Mouse (Mus musculus) heart, embryonic 13.5 days (tissue): ENCODE measurements around the gene Foxp1. TPM values are rescaled to one million over a fixed set of nuclear protein-coding genes. Genes with fewer than 3 reads are reported as not detected.
A peak's percentile ranks its signal among the peaks of the same experiment; 100 is the strongest.

ENCODE experiments used
- ATAC-seq: fragments of 200-750 bp; cut with Nextera tagmentation; 2 replicates; pipeline ENCODE4 v1.8.0; 2017; ENCODE audit warnings: moderate TSS enrichment; ENCODE audit not compliant: insufficient number of reproducible peaks, low FRiP score, low TSS enrichment; ENCODE audit errors: extremely low read depth
- H3K27ac ChIP-seq: fragments of 300-500 bp; sonication (generic); replicated peaks from 2 replicates; pipeline ENCODE4 v1.5.1; 2015; ENCODE audit warnings: moderate library complexity, mild to moderate bottlenecking, inconsistent platforms
- H3K27me3 ChIP-seq: fragments of 300-500 bp; sonication (generic); replicated peaks from 2 replicates; pipeline ENCODE4 v1.6.1; 2015; ENCODE audit warnings: mild to moderate bottlenecking, inconsistent platforms
- H3K36me3 ChIP-seq: fragments of 300-500 bp; sonication (generic); 2 replicates; pipeline ENCODE4 v1.6.1; 2015; ENCODE audit warnings: mild to moderate bottlenecking, inconsistent platforms
- H3K4me1 ChIP-seq: fragments of 300-500 bp; sonication (generic); 2 replicates; pipeline ENCODE4 v1.6.1; 2015; ENCODE audit warnings: inconsistent platforms
- H3K4me2 ChIP-seq: fragments of 300-500 bp; sonication (generic); 2 replicates; pipeline ENCODE4 v1.6.1; 2015; ENCODE audit warnings: inconsistent platforms, mild to moderate bottlenecking, moderate library complexity
- H3K4me3 ChIP-seq: fragments of 300-500 bp; sonication (generic); 2 replicates; pipeline ENCODE4 v1.5.1; 2015; ENCODE audit warnings: moderate library complexity, mild to moderate bottlenecking, inconsistent platforms
- H3K9ac ChIP-seq: fragments of 300-500 bp; sonication (generic); 2 replicates; pipeline ENCODE4 v1.6.1; 2015; ENCODE audit warnings: inconsistent platforms, mild to moderate bottlenecking, moderate library complexity
- H3K9me3 ChIP-seq: fragments of 300-500 bp; sonication (generic); 2 replicates; pipeline ENCODE4 v1.6.1; 2016; ENCODE audit warnings: inconsistent platforms
- WGBS: fragments of 180-500 bp; shearing (Covaris S2); methylation state at CpG from one replicate; pipeline ENCODE4 v1.1.7; 2015; ENCODE audit warnings: mixed read lengths; 5-methylcytosine and 5-hydroxymethylcytosine counted together
- polyA plus RNA-seq: library from polyadenylated mRNA; unstranded; fragments of >200 nt; fragmentation: Nextera tagmentation; extraction: Ambion mirVana; gene quantifications from 2 replicates; pipeline ENCODE4 v1.2.1, GENCODE M21; 2015

The Foxp1 gene
- polyA plus RNA-seq, 1 experiment from 2014 or later: 71.7 TPM

DNA sequence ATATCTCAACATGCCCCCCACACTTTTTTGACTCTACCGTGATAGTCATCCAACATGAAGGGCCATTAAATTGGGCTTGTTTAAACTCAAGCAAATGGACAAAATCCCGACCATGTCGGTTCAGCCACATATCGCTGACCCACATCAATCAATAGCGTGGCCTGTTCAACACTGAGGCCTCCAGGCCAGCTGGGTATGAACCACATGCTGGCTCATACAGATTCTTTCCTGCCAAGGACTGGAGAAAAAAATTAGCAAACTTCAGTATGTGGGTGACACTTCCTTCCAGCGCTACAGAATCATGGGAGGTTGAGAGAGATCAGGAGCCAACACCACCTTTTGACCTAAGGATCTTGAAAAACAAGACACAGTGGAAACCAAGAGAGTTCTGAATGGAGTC, 150.5 kb downstream of the Foxp1 start:
- 84% methylated on average over 6 of the region's 6 CpGs for WGBS
- no peak overlapping the region for H3K4me3 ChIP-seq
- H3K9me3 ChIP-seq: no peaks in the 10 kb centered on the region
- H3K27ac ChIP-seq: no peak overlapping the region
- no peaks in the 10 kb centered on the region for H3K36me3 ChIP-seq
- ATAC-seq: no peak
- H3K4me1 ChIP-seq: peaks cover 53% of the 10 kb centered on the region
- H3K9ac ChIP-seq: no peak overlapping the region
- no peak overlapping the region for H3K4me2 ChIP-seq
- H3K27me3 ChIP-seq: no peaks in the 10 kb centered on the region

DNA sequence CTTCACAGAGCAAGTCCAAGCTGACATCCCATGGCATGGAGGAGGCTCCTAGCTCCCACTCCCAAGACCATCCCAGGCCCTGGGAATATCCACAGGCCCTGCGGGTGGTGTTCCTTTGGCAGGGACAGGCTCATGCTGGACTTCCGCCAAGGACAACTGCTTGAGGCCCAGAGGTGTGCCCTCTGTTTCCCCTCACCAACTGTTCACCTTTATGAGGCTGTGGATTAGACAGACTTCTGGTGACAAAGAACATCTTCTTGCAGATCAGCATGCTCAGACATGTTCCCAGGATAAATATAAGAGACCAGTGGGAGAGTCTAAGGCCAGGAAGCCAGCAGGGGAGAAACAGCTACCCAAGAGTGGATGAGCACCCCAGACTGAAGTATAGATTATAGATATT, 152.6 kb downstream of the Foxp1 start:
- Histone ChIP-seq H3K36me3 (peaks cover 4% of the 10 kb centered on the region; the same call in 1 of the 2 replicates), H3K4me2 (no peak overlapping the region), H3K9me3 (no peaks in the 10 kb centered on the region), H3K9ac (no peak overlapping the region), H3K4me3 (no peak overlapping the region), H3K27me3 (no peaks in the 10 kb centered on the region), H3K27ac (no peak overlapping the region), H3K4me1 (peaks cover 34% of the 10 kb centered on the region)
- 57% methylated on average over 2 of the region's 2 CpGs for WGBS
- no peak for ATAC-seq

DNA sequence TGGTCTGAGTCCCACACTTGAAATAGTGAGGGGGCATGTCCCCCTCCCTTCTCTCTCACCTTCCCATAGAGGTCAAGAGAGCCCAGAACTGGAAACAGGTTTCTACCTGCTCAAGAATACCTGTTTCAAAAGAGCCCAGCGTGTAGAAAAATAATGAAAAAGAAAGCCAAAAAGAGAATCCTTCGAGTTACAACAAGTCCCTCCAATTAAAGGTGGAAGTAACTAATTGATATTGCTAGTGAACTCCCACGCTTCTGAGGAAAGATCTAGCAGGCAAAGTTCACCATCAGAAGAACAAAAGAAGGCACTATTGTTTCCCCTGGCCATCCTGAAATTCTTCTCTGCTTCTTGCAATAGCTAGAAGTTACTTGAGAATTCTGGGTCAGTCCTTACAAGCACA, 153.4 kb downstream of the Foxp1 start:
- Histone ChIP-seq H3K36me3 (peaks cover 4% of the 10 kb centered on the region; the same call in 1 of the 2 replicates), H3K4me2 (no peak overlapping the region), H3K27me3 (no peaks in the 10 kb centered on the region), H3K4me1 (peaks cover 26% of the 10 kb centered on the region), H3K4me3 (no peak overlapping the region), H3K27ac (no peak overlapping the region), H3K9ac (no peak overlapping the region), H3K9me3 (no peaks in the 10 kb centered on the region)
- no peak for ATAC-seq
- 88% methylated on average over 3 of the region's 3 CpGs for WGBS

DNA sequence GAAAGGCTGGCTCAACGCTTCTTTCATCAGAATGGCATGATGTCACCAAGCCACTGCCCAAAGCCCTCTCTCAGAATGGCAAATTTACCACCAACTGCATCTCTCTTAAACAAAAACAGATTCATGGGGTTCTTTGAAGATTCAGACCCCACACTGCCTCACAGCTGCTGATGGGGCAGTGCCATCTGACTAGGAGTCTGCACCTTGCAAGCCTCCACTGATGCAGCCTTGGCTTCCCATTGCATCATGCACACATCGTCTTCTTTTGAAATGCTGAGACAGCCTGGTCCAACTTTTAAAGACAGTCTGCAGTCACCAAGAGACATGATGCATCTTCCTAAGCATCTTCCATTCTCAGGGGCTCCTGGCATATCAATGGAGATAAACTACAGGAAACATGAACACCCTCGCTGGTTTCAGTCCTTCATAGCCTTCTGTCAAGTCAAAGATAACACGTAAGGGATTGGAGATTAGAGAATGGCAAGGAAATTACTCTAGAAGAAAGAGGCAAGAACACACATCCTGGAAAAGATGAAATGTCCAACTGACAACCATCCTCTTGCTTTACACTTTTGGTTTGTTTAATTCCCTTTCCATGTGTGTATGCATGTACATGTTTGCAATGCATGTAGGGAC, 154.3 kb downstream of the Foxp1 start:
- H3K4me1 ChIP-seq: peaks cover 23% of the 10 kb centered on the region
- H3K36me3 ChIP-seq: peaks cover 4% of the 10 kb centered on the region; the same call in 1 of the 2 replicates
- no peak for ATAC-seq
- H3K27me3 ChIP-seq: no peaks in the 10 kb centered on the region
- H3K4me3 ChIP-seq: no peak overlapping the region
- WGBS: 49% methylated on average over 4 of the region's 4 CpGs
- no peaks in the 10 kb centered on the region for H3K9me3 ChIP-seq
- H3K4me2 ChIP-seq: no peak overlapping the region
- no peak overlapping the region for H3K27ac ChIP-seq
- H3K9ac ChIP-seq: no peak overlapping the region

DNA sequence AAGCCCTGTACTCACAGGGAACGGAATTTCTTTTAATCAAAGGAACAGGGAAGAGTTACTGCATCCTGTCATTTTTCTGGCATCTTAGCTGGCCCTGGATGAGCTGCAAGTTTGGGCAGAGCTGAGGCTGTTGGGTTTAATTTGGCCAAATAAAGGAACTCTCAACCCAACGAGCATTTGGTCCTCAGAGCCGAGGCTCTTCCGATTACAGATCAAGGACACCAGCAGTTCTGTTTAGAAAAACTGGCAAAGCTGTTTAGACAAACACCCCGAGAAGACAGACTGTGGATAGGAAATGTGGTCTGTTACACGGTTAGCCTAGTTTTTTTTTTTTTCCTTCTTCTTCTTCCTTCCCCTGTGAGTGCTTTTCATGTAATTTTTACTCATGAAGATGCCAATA, 158.0 kb downstream of the Foxp1 start:
- H3K4me3 ChIP-seq: no peak overlapping the region
- ATAC-seq: no peak
- H3K4me2 ChIP-seq: no peak overlapping the region
- no peak overlapping the region for H3K27ac ChIP-seq
- H3K27me3 ChIP-seq: no peaks in the 10 kb centered on the region
- peaks cover 29% of the 10 kb centered on the region for H3K4me1 ChIP-seq
- no peak overlapping the region for H3K9ac ChIP-seq
- H3K36me3 ChIP-seq: peaks cover 4% of the 10 kb centered on the region; the same call in 1 of the 2 replicates
- H3K9me3 ChIP-seq: no peaks in the 10 kb centered on the region
- 65% methylated on average over 6 of the region's 6 CpGs for WGBS

DNA sequence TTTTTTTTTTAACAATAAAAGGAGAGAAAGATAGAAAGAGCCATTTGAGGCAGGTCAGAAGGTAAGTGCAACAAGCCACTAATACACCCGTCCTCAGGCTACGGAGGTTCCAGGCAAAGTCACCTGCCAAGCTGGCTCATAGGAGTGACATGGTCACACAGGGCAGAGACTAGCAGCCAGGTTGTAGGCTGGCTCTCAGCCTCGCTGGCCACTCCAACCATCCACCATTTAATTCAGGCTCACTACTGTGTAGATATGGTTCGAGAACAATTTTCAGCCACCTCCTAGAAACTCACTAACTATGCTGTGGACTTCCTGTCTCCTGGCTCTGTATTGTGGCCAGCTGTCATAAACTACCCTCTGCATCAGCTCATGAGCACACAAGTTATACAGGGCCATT, 161.9 kb downstream of the Foxp1 start:
- Histone ChIP-seq H3K9me3 (no peaks in the 10 kb centered on the region), H3K9ac (no peak overlapping the region), H3K4me2 (no peak overlapping the region), H3K4me1 (peaks cover 35% of the 10 kb centered on the region), H3K4me3 (no peak overlapping the region), H3K36me3 (no peaks in the 10 kb centered on the region), H3K27ac (peak overlapping the region; percentile 69), H3K27me3 (no peaks in the 10 kb centered on the region)
- ATAC-seq: no peak
- 63% methylated on average over 4 of the region's 4 CpGs for WGBS

DNA sequence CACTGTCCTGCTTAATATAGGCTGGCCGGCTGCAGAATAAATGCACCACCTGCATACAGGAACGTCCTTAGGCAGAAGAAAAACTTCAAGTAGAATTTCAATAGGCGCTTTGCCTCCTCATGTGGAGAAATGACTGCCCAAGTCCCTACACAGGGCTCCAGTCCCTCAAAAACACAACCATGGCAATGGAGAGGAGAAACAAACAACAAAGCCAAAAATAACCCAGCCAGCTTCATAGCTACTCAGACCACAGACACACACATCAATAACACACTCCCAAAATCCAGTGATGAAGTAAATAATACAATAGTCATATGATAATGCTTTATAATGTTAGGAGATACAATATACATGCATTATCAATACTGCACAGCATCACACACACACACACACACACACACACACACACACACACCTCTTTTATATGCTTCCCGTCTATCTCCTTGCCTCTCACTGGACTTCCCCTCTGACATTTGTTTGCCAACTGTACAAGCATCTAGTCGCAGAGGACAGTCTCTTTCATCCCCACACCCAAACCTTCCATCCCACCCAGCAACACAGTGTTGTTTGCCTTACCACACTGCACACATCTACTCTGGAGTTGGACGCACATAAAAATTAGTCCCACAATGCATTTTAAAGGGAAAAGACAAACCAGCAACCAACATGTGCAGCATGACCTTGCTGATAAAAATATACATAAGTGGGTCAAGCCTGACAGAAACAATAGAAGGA, 162.6 kb downstream of the Foxp1 start:
- H3K4me3 ChIP-seq: no peak overlapping the region
- ATAC-seq: no peak
- no peaks in the 10 kb centered on the region for H3K9me3 ChIP-seq
- no peaks in the 10 kb centered on the region for H3K27me3 ChIP-seq
- 0 out of 2 replicates have a peak overlapping the region, but pooled peaks have one; percentile 7 for H3K9ac ChIP-seq
- no peaks in the 10 kb centered on the region for H3K36me3 ChIP-seq
- H3K4me2 ChIP-seq: no peak overlapping the region; the same call in 1 of the 2 replicates
- H3K4me1 ChIP-seq: peaks cover 41% of the 10 kb centered on the region
- peak overlapping the region; percentile 69 for H3K27ac ChIP-seq
- 47% methylated on average over 6 of the region's 6 CpGs for WGBS

DNA sequence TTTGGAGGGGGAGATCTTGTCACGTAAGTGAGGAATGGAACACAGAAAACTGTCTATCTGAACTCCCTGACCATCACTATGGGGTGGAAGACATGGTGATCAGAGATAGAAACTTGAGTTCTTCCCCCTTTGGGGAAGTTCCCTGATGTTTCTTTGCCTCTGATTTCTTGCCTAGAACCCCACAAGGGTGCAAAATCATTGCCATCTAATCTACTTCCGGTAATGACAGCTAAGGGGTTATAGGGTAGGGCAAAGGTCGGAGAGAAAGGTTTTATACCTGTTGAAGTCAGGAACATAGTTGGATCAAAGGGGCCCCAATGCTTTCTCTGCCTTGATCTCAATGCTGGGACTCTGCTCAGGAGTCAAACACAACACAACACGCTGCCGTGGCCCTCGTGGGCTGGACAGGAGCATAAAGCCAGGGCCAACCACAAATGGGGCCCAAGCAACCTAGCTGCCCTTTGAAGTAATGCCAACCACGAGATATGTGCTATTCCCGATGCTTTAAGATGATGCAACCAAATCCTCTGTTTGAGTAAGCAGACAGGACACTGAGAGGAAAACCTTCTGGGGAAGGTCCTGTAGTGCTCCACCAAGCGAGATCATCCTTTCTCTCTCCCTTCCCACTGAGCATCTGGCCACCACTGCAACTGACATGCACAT, 163.4 kb downstream of the Foxp1 start:
- WGBS: 64% methylated on average over 9 of the region's 9 CpGs
- peak overlapping the region; percentile 69 for H3K27ac ChIP-seq
- no peak for ATAC-seq

DNA sequence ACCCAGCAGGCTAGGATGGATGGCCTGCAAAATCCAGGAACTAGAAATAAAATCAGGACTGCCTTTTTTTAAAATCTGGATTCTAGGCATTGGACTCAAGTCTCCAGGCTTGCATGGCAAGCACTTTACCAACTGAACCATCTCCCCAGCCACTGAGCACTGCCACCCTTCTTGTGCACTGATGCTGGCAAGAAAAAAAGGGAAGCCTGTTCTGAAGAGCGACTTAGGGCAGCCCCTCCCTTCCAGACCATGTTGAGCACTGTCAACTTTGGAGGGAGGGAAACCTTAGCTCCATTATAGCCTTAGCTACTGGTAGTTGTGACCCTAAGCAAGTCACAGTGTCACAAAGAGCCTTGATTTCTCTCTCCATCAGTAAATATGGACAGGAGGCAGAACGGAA, 164.6 kb downstream of the Foxp1 start:
- Histone ChIP-seq H3K4me3 (no peak overlapping the region), H3K4me1 (peaks cover 56% of the 10 kb centered on the region), H3K36me3 (no peaks in the 10 kb centered on the region), H3K4me2 (no peak overlapping the region), H3K9me3 (no peaks in the 10 kb centered on the region), H3K27ac (no peak overlapping the region), H3K27me3 (no peaks in the 10 kb centered on the region), H3K9ac (no peak overlapping the region)
- 81% methylated on average over 2 of the region's 2 CpGs for WGBS
- no peak for ATAC-seq

More for the DNA sequence above, 163.4 kb downstream of the Foxp1 start:
- Histone ChIP-seq H3K36me3 (no peaks in the 10 kb centered on the region), H3K4me1 (peaks cover 49% of the 10 kb centered on the region), H3K9me3 (no peaks in the 10 kb centered on the region), H3K27me3 (no peaks in the 10 kb centered on the region), H3K9ac (0 out of 2 replicates have a peak overlapping the region, but pooled peaks have one; percentile 7), H3K4me2 (no peak overlapping the region; the same call in 1 of the 2 replicates), H3K4me3 (no peak overlapping the region)

DNA sequence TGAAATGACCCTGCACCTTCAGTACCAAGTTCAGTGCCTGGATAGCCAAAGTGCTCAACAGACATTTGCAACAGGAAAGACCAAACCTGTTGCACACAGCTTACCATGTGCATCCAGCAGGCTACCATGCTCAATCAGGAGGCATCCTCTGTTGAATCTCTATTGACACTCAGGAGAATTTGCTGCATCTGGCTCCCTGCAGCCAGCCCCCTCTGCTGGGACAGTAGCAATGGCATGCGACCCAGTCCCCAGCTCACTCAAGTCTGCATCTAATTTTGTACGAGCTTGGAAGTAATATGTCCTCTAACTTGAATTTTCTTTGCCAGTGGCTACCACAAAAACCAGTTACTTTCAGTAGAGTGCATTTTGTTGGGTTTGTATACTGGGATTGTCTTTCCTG, 168.2 kb downstream of the Foxp1 start:
- Histone ChIP-seq H3K27ac (no peak overlapping the region), H3K27me3 (no peaks in the 10 kb centered on the region), H3K4me3 (no peak overlapping the region), H3K9ac (no peak overlapping the region), H3K36me3 (no peaks in the 10 kb centered on the region), H3K4me1 (peaks cover 56% of the 10 kb centered on the region), H3K9me3 (no peaks in the 10 kb centered on the region), H3K4me2 (no peak overlapping the region)
- ATAC-seq: no peak
- 41% methylated on average over 2 of the region's 2 CpGs for WGBS

DNA sequence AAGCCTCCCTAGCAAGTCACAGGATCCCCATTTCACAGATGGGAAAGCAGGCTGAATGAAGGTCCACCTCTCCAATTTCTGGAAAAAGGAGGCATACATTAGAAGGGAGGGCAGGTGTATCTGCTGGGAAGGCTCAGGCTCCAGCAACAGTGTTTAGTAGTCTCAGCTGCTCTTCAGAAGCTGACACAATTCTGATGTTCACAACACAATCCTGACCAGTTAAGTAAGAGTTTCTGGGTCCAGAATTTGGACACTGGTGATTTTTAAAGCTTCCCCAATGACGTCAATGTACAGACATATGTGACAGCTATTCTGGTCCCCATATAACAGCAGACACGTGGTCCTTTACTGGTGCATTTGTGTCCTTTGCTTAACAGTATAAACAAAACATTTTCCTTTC, 169.1 kb downstream of the Foxp1 start:
- H3K9me3 ChIP-seq: no peaks in the 10 kb centered on the region
- no peak overlapping the region for H3K9ac ChIP-seq
- WGBS: 62% methylated on average over 2 of the region's 2 CpGs
- H3K4me1 ChIP-seq: peaks cover 49% of the 10 kb centered on the region
- H3K27ac ChIP-seq: no peak overlapping the region
- H3K4me3 ChIP-seq: no peak overlapping the region
- no peaks in the 10 kb centered on the region for H3K27me3 ChIP-seq
- H3K4me2 ChIP-seq: no peak overlapping the region
- H3K36me3 ChIP-seq: no peaks in the 10 kb centered on the region
- no peak for ATAC-seq
